ENCODE assay signal across 23 mouse cellular contexts in genomic region chr2:60049351-60049750, GRCm38 (mm10).
DNase-seq lines count a peak whose midpoint lies in the region; ATAC-seq lines count a peak whose summit lies in the region.
"Had no signal": no experiment of that assay in that cellular context is flagged by ENCODE, and none has a peak within 500 bp of the region (broad histone marks: within the 10 kb centered on the region; RNA-seq: fewer than 3 reads in every experiment).

No protein-coding gene starts in this region.

- ATAC-seq in frontal cortex, adult (ENCODE audit: low TSS enrichment), result peak; percentile 80
- ATAC-seq: forebrain, embryonic 13.5 days; intestine, embryonic 16.5 days; midbrain, embryonic 15.5 days had no signal

- no peak for DNase-seq in frontal cortex, postnatal 10 days (ENCODE audit: low spot score in 2 of 2)
- DNase-seq in retina, postnatal 1 day, result peak; percentile 51
- no peak for DNase-seq in retina, embryonic 14.5 days (ENCODE audit: low spot score)
- DNase-seq in R1 (ENCODE audit: low read depth, low spot score), result peak; percentile 23
- no peak for DNase-seq in layer of hippocampus, adult 8-10 months (ENCODE audit: low spot score in 2 of 2)
- DNase-seq: B cell, adult 2 months; cerebellum, adult 18-20 months; cerebellum, postnatal 14 days; gastrocnemius, postnatal 25 days; heart, adult 18-20 months; heart, postnatal 4 days; kidney, adult 8-10 months; kidney, postnatal 4 days; layer of hippocampus, postnatal 36 days; left cerebral cortex, postnatal 4 days; liver; lung, adult 2 months; lung, postnatal 14 days; right cerebral cortex, postnatal 14 days had no signal

Comparison
In these comparisons a context has a peak if more than half of its experiments do, and no peak if none do; other contexts are left out.
1. DNase-seq: peak in retina, postnatal 1 day (single experiment) and R1 (single experiment); none in frontal cortex, postnatal 10 days (0 of 2), retina, embryonic 14.5 days (single experiment) and layer of hippocampus, adult 8-10 months (0 of 2).